Mouse (Mus musculus) adrenal gland, postnatal 0 days (tissue): Measurements from ENCODE around the gene Zfp975. TPM values are rescaled to one million over a fixed set of nuclear protein-coding genes. Genes with fewer than 3 reads are reported as not detected.

Experiments
- polyA plus RNA-seq: library from polyadenylated mRNA; unstranded; fragments of >200 nt; fragmentation: Nextera tagmentation; extraction: Ambion mirVana; gene quantifications from 2 replicates; pipeline ENCODE4 v1.2.1, GENCODE M21; 2015

The Zfp975 gene
- 4.8 and 6.4 TPM in 2 replicates for polyA plus RNA-seq

DNA sequence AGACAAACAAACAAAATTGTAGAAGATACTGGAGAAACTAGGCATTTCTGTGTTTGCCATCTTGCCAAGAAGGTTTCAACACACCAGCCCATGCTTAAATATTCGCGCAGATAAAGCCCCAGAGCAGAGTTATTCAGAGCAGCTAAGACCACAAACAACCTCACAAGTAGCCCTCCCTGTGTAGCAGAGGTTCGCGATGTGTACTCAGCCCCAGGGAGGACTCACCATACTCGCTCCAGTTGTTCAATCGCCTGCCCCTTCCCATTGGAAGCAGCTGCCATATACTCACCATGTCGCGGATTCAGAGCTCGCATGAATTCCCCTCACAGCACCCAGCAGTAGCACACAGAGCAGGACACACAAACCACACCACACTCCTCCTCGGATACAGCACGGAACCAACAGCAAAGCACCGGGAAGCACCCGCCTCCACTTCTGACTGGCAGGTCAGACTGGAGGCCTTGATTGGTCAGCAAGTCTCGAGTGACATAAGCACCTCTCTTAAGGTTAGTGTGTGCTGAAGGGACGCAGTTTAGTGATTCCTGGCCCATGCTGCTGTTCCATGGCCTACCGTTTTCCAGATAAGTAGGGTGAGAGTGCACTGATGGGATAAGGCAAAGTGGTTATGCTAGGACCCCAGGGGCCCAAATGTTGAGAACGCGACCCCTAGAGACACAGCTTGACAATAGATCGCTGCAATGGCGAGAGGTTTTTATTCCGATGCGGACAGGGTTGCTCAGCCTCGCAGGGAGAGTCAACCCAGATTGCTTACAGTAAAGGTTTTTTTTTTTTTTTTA, at the start of gene Zfp975:
TSS of gene Zfp975 (minus strand) at position 381 of the 797 bp plus-strand sequence.

DNA sequence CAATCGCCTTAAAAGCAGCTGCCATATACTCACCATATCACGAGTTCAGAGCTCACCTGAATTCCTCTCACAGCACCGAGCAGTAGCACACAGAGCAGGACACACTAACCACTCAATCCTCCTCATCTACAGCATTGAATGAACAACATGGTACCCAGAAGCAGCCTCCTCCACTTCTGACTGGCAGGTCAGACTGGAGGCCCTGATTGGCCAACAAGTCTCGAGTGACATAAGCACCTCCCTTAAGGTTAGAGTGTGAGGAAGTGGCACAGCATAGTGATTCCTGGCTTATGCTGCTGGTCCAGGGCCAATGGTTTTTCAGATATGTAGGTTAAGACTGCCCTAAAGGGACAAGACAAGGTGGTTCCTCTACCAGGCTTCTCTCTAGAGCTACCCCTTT, 34.4 kb upstream of the Zfp975 start, which contains the start of gene Gm17067:
TSS of gene Gm17067 (minus strand) at position 101 of the 400 bp plus-strand sequence.

GRCm38 (mm10) chr7:42642152-42643115, 50.1 kb downstream of the Zfp975 start, which contains the start of gene Zfp976:
Zfp976 (minus strand) TSS chr7:42642588.

Other genes with a start within 250 kb of the Zfp975 start
- gene 4933421I07Rik, start 244.6 kb downstream of the Zfp975 start, polyA plus RNA-seq = not detected in 2 replicates
- 5.5 and 6.1 TPM in 2 replicates for gene Zfp141, start 187.0 kb downstream of the Zfp975 start, polyA plus RNA-seq
- gene Gm21028, start 114.2 kb downstream of the Zfp975 start, polyA plus RNA-seq = not detected in 2 replicates
- gene Zfp977, start 100.2 kb downstream of the Zfp975 start, polyA plus RNA-seq = 0.63 and 1.1 TPM in 2 replicates
- gene Zfp976, start 50.2 kb downstream of the Zfp975 start, polyA plus RNA-seq = 1.5 and 2.0 TPM in 2 replicates
- gene Gm17067, start 34.3 kb upstream of the Zfp975 start, polyA plus RNA-seq = not detected in 2 replicates
- gene Vmn2r62, start 100.8 kb upstream of the Zfp975 start, polyA plus RNA-seq = not detected in 2 replicates
- gene Gm2381, start 174.5 kb upstream of the Zfp975 start, polyA plus RNA-seq = not detected in 2 replicates
- not detected in 2 replicates for gene Vmn2r63, start 241.1 kb upstream of the Zfp975 start, polyA plus RNA-seq